Mouse (Mus musculus) spleen, postnatal 36 days (tissue): ENCODE results near the gene Samsn1.
A peak's percentile ranks its signal among the peaks of the same experiment; 100 is the strongest.
"Not testable (repeated sequence)": the region's sequence is repeated elsewhere in the genome, so short reads cannot be mapped to it uniquely, and the experiment has no call there.

Source experiments
- DNase-seq, 2 experiments: peaks; one replicate each; pipeline ENCODE4 v3.0.0; 2022; ENCODE audit warnings: low spot score in 2 of 2, mixed read lengths in 1 of 2

Samsn1 gene

DNA sequence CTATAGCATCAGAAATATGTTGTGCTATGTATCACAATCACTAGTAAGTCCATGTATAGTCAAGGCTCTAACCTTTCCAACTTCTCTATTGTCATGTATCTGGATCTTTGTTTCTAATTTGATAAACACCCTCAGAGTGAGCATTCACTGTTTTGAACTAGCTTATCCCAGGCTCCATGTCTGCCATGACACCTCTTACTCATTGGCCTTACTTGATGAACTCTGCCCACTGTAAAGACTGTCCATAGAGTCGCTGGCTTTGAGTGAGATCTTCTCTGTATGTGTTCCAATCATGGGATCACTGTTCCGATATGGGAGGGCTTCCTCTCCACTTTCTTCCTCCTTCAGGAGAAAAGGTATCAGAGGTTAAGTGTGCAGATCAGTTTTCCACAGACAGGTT, 143.2 kb downstream of the Samsn1 start:
- no peak for DNase-seq

DNA sequence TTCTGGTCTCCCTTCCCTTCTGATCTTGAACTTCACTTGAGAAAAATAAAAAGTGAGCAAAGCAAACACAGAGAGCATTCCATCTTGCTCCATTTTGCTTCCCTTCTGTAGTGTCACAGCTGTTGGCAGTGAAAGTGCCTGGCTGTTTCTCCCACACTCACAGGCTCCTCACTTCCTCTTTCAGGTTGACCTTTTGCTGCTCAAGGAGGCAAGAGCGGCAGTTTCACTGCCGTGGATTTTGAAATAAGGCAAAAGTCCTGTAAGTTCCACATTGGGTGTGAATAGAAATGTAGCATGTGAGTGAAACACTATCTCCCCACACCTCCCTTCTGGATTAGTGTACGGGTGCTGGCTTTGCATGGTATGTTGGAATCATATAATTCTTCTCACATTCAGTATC, 144.9 kb downstream of the Samsn1 start:
- DNase-seq: peak; percentile 56 to 66

GRCm38 (mm10) chr16:75875896-75876295, 146.2 kb downstream of the Samsn1 start:
- DNase-seq: no peak

- no peak for DNase-seq
Observed at GRCm38 (mm10) chr16:75874508-75874907, 147.6 kb downstream of the Samsn1 start.

DNA sequence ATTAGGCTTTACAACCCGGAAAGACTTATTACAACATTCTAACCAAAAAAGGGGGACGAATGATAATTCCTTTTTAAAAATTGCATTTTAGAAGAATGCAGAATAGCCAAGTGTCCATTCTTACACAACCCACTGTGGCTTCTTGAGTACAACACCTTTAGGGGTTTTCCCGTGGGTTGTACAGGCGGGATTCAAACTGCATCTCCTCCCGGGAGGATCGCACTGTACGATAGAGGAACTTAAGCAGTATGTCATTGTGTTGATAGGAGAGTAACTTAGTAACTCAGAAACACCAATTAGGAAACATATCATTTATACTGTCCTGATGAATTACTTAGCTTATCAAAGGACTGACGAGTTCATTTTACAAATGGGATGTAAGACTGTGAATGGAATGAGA, 149.8 kb downstream of the Samsn1 start:
- DNase-seq: no peak

- DNase-seq: no peak
Observed at GRCm38 (mm10) chr16:75867400-75867799, 154.7 kb downstream of the Samsn1 start.

GRCm38 (mm10) chr16:75865505-75865904, 156.6 kb downstream of the Samsn1 start:
- peak in 1 of 2 experiments; percentile 4 for DNase-seq

DNA sequence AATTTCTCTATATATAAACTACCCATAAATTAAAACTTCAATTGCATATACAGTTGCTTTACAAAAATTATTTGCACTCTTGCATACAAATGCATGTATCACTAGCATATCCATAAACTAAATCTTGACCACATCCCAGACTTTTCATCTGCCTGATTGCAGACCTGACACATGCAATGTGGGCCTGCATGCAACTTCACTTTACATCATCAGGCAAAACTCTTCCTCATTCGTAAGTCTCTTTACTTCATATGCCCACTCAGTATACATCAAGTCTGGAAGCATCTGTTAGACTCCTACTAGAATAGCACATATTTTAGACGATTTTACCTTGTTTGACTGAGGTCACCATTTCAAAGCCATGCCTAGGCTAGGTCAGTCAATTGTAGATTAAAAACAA, 157.4 kb downstream of the Samsn1 start:
- no peak for DNase-seq

DNA sequence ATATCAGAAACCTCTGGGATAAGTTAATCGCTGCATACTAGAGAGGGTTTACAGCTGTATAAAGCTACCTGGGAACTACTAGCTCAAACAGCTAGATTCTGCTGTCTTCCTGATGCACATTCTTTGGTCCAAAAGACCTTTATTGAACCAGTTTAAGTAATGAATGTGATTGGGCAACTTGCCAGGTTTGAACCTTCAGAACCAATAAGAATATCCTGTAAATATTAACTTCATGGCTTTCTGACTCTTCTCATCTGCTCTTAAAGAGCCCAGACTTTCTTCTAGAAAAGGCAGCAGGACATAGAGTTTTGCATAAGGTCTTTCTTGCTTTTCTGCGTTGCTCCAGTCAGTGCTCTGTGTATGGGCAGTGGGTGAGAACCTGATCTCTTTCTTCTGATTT, 165.7 kb downstream of the Samsn1 start:
- no peak for DNase-seq

GRCm38 (mm10) chr16:75855402-75855801, 166.7 kb downstream of the Samsn1 start:
- peak; percentile 6 to 33 for DNase-seq

GRCm38 (mm10) chr16:75853556-75854271, 168.4 kb downstream of the Samsn1 start:
- no peak for DNase-seq

DNA sequence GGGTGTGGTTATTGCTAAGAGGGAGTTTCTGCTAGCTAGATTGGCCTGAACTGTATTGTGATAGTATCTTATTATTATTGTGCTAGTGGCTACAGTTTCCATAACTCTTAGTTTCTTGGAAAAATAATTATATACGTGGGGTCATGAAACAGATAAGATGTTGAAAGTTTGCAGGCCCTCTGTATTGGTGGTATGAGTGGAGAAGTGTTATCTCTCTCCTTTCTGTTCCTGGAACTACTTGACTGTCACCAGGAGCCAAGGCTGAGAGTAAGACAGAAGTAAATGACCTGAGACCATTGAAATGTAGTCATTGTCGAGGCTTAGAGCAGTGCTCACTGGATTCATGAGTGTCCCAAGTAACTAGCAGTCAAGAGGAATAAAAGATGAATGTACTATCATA, 169.6 kb downstream of the Samsn1 start:
- no peak for DNase-seq

DNA sequence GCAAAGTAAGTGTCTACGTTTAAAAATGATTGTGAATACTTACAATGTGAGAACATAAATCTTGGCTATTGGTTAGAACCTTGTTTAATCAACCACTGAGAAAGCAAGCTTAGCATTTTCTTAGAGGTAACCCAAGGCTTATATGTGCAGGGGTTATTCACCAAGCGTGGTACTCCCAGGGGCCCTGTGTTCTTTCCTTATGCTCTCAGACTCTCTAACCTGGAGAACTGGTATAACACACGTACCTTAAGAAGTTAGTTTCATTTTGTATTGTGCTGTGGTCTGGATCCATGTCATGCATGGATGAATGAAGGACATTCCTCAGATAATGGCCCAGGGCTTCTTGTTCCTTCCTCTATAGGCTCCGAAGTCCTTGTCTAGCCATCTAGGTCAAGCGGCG, 173.0 kb downstream of the Samsn1 start:
- no peak for DNase-seq

DNA sequence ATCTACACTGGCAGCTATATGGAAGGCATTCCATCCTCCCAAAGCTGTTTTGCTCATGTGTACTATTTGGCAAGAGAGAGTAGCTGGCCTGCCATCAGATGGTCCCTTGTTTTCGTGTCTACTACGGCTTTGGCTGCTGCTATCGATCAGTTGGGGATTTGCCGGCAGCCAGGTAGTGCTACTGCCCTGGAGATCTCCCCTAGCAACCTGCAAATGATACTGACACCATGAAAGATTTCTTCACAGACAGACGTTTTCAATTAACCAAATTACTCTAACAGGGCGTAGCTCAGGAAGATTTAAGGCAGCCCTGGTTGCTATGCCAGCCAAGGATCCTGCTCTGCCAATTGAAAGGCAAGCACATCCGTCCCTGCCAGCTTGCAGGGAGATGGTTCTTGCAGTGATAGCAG, 178.4 kb downstream of the Samsn1 start:
- DNase-seq: no peak

- DNase-seq: no peak
Observed at GRCm38 (mm10) chr16:75843031-75843430, 179.1 kb downstream of the Samsn1 start.

DNA sequence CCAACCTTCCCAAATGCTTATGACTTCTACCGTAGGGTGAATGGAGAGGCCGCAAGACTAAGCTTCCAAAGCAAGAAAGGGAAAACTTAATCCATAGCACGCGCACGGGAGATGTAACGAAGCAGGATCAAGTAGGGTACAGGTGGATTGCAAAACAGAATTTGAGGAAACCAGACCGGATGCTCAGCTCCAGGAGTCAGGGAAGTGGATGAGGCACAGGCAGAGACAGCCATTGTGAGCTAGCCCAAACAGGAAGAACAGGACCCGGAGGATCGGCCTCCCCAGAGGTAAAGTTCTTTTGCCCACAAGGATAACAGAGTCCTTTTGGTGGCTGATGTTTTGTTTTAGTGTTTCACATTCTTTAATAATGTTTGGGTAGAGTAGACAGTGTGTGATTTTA, 179.5 kb downstream of the Samsn1 start:
- DNase-seq: no peak

DNA sequence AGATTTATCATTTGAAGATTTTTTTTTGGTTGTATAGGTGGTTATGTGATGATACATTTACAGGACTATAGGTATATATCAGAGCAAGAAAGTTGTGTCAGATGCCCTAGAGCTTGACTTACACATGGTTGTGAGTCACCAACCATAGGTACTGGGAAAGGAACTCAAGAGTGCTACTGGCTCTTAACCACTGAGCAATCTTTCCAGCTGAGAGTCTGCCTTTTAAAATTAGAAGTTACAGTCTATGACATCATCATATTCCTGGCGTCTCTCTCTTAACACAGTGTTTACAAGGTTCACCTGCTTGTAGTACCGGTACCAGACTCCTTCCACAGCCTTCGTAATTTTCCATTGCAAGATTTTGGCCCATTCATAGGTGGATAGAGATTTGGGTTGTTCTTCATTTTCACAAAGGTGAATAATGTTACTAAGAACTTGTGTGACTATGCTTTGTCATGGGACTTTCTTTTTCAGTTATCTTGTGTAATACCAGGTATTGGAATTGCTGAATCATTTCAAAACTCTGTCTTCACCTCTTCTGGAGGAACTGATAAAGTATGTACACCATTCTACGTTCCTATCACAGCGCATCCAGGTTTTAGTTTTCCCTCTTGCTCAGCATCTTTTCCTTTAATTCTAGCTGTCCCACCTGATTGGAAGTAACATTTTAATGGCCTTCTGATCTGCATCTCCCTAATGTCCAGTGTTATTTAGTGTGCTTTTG, 184.2 kb downstream of the Samsn1 start:
- DNase-seq: peak in 1 of 2 experiments; percentile 19

DNA sequence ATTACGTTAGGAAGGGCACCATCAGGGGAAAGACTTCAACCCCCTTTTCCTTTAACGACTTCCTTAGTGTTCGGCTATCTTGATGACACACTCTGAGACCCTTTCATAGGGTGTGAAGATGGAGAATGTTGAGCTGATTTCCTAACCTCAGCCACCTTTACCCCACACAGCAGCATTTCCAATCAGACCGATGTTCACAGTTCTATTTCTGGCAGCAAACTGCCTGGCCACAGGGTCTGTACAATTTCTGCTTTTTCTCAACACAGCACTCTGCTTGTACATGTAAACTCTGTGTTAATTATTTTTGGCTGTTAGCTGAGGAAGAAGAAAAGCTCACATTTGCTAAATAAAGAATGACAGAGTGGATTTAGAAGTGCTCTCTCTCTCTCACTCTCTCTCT, 190.7 kb downstream of the Samsn1 start:
- DNase-seq: no peak

GRCm38 (mm10) chr16:75826949-75827348, 195.1 kb downstream of the Samsn1 start:
- DNase-seq: not testable (repeated sequence)

- no peak for DNase-seq
Observed at GRCm38 (mm10) chr16:75826498-75826897, 195.6 kb downstream of the Samsn1 start.

DNA sequence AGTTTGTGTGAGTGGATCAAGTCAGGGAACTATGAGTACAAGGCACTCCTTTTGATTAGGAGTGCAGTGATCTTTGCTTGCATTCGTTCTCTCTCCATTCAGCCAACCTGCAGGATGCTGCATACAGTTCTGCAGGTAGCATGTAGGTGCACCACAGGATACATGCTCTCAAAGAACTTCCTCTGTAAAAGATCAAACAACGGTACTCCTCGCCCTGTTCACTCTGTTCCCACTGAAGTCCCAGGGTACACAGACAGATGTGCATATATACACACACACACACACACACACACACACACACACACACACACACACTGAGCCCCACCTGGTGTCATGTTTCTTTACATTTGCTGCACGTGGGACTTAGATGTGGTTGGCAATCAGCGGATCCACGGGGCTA, 198.9 kb downstream of the Samsn1 start:
- DNase-seq: no peak

- DNase-seq: no peak
Observed at GRCm38 (mm10) chr16:75820963-75821362, 201.1 kb downstream of the Samsn1 start.
